Mouse (Mus musculus) liver, embryonic 14.5 days (tissue): ENCODE results near the gene Zfp740.

Experiments used
- CTCF ChIP-seq: IDR thresholded peaks from 2 replicates; pipeline ENCODE4 v1.5.1; 2016; ENCODE audit warnings: antibody characterized with exemption, low read depth, control low read depth
- EP300 ChIP-seq: IDR thresholded peaks from 2 replicates; pipeline ENCODE4 v1.6.1; 2016; ENCODE audit warnings: antibody characterized with exemption, low read depth

- TF ChIP-seq CTCF (no peak), EP300 (no peak)
Measured at GRCm38 (mm10) chr15:102238543-102239259, 35.7 kb downstream of the Zfp740 start.
